Mouse (Mus musculus) small intestine, adult 2 months (tissue): ENCODE measurements around the gene Rasgef1a. TPM values are rescaled to one million over a fixed set of nuclear protein-coding genes. Genes with fewer than 3 reads are reported as not detected.

ENCODE experiments used
- H3K27ac ChIP-seq: fragments of 200-500 bp; 2 replicates; pipeline ENCODE4 v1.5.1; 2012; ENCODE audit warnings: low read depth, low read length, control low read depth, inconsistent platforms; ENCODE audit not compliant: insufficient read depth
- H3K27me3 ChIP-seq: fragments of 200-500 bp; 2 replicates; pipeline ENCODE4 v1.6.1; 2012; ENCODE audit warnings: mild to moderate bottlenecking, moderate library complexity, low read length, inconsistent platforms; ENCODE audit not compliant: control insufficient read depth, insufficient read depth
- H3K36me3 ChIP-seq: fragments of 200-500 bp; 2 replicates; pipeline ENCODE4 v1.6.1; 2012; ENCODE audit warnings: mild to moderate bottlenecking, low read length, control low read depth, inconsistent platforms; ENCODE audit not compliant: control insufficient read depth, insufficient read depth
- H3K4me1 ChIP-seq: fragments of 200-500 bp; 2 replicates; pipeline ENCODE4 v1.6.1; 2012; ENCODE audit warnings: low read length, inconsistent platforms, mixed read lengths; ENCODE audit not compliant: control insufficient read depth, insufficient read depth, insufficient read length
- H3K4me3 ChIP-seq: fragments of 200-500 bp; 2 replicates; pipeline ENCODE4 v1.5.1; 2012; ENCODE audit warnings: low read depth, mild to moderate bottlenecking, control low read depth, inconsistent platforms, low read length, moderate library complexity
- CTCF ChIP-seq: fragments of 200-500 bp; IDR thresholded peaks from 2 replicates; pipeline ENCODE4 v1.5.1; 2012; ENCODE audit warnings: low read depth, mild to moderate bottlenecking, control low read depth, inconsistent platforms, low read length, moderate library complexity, mixed read lengths; ENCODE audit not compliant: insufficient replicate concordance, insufficient read length; ENCODE audit errors: extremely low read depth
- POLR2A ChIP-seq: fragments of 200-500 bp; IDR thresholded peaks from 2 replicates; pipeline ENCODE4 v1.6.1; 2012; ENCODE audit warnings: low read depth, mild to moderate bottlenecking, control low read depth, inconsistent platforms, low read length, moderate library complexity
- WGBS: fragments of 180-500 bp; shearing (Covaris S2); methylation state at CpG from one replicate; pipeline ENCODE4 v1.1.7; 2018; 5-methylcytosine and 5-hydroxymethylcytosine counted together
- polyA plus RNA-seq: library from polyadenylated mRNA; depleted of rRNA; stranded (reverse); fragments of >200 nt; gene quantifications from 2 replicates; pipeline ENCODE4 v1.2.3, GENCODE M21; 2012

Gene Rasgef1a
- polyA plus RNA-seq, 1 experiment: 0.22 TPM

GRCm38 (mm10) chr6:118012987-118013866 lies 2.0 kb downstream of the Rasgef1a start:
- peaks cover 15% of the 10 kb centered on the region for H3K27me3 ChIP-seq
- no peaks in the 10 kb centered on the region for H3K4me1 ChIP-seq
- no peak overlapping the region for H3K27ac ChIP-seq
- H3K4me3 ChIP-seq: no peak overlapping the region
- H3K36me3 ChIP-seq: no peaks in the 10 kb centered on the region
- 64% methylated on average over 11 of the region's 11 CpGs for WGBS
- no peak for TF ChIP-seq CTCF

- 64% methylated on average over 4 of the region's 4 CpGs for WGBS
- TF ChIP-seq CTCF (no peak), POLR2A (no peak)
Measured at GRCm38 (mm10) chr6:118014881-118015280, 3.6 kb downstream of the Rasgef1a start.

GRCm38 (mm10) chr6:118015971-118016370 lies 4.7 kb downstream of the Rasgef1a start:
- 79% methylated on average over 3 of the region's 3 CpGs for WGBS
- TF ChIP-seq CTCF: no peak
- TF ChIP-seq POLR2A: no peak
- peaks cover 8% of the 10 kb centered on the region for H3K27me3 ChIP-seq

More at GRCm38 (mm10) chr6:118014881-118015280, 3.6 kb downstream of the Rasgef1a start:
- Histone ChIP-seq H3K4me3 (no peak overlapping the region), H3K4me1 (no peaks in the 10 kb centered on the region), H3K27ac (no peak overlapping the region), H3K27me3 (peaks cover 15% of the 10 kb centered on the region), H3K36me3 (no peaks in the 10 kb centered on the region)

GRCm38 (mm10) chr6:118018666-118019065 lies 7.4 kb downstream of the Rasgef1a start:
- no peaks in the 10 kb centered on the region for H3K36me3 ChIP-seq
- TF ChIP-seq CTCF: no peak
- TF ChIP-seq POLR2A: no peak
- 53% methylated on average over 5 of the region's 5 CpGs for WGBS
- H3K27ac ChIP-seq: no peak overlapping the region
- H3K27me3 ChIP-seq: no peaks in the 10 kb centered on the region
- H3K4me1 ChIP-seq: no peaks in the 10 kb centered on the region
- no peak overlapping the region for H3K4me3 ChIP-seq

More at GRCm38 (mm10) chr6:118015971-118016370, 4.7 kb downstream of the Rasgef1a start:
- Histone ChIP-seq H3K27ac (no peak overlapping the region), H3K4me1 (no peaks in the 10 kb centered on the region), H3K36me3 (no peaks in the 10 kb centered on the region), H3K4me3 (no peak overlapping the region)

GRCm38 (mm10) chr6:118019569-118019968 lies 8.3 kb downstream of the Rasgef1a start:
- TF ChIP-seq CTCF (no peak), POLR2A (no peak)
- Histone ChIP-seq H3K4me1 (no peaks in the 10 kb centered on the region), H3K27me3 (no peaks in the 10 kb centered on the region), H3K27ac (no peak overlapping the region), H3K36me3 (no peaks in the 10 kb centered on the region), H3K4me3 (no peak overlapping the region)
- 47% methylated on average over 7 of the region's 7 CpGs for WGBS

GRCm38 (mm10) chr6:118022898-118023635 lies 11.8 kb downstream of the Rasgef1a start:
- H3K27ac ChIP-seq: no peak overlapping the region
- no peak overlapping the region for H3K4me3 ChIP-seq
- H3K4me1 ChIP-seq: no peaks in the 10 kb centered on the region
- H3K36me3 ChIP-seq: no peaks in the 10 kb centered on the region
- TF ChIP-seq POLR2A: no peak
- 54% methylated on average over 15 of the region's 15 CpGs for whole genome bisulfite sequencing
- no peaks in the 10 kb centered on the region for H3K27me3 ChIP-seq

- TF ChIP-seq POLR2A: no peak
- TF ChIP-seq CTCF: no peak
- H3K36me3 ChIP-seq: no peaks in the 10 kb centered on the region
- H3K4me1 ChIP-seq: no peaks in the 10 kb centered on the region
- 83% methylated on average over 3 of the region's 3 CpGs for WGBS
- H3K27ac ChIP-seq: no peak overlapping the region
- no peaks in the 10 kb centered on the region for H3K27me3 ChIP-seq
- no peak overlapping the region for H3K4me3 ChIP-seq
Measured at GRCm38 (mm10) chr6:118027036-118027435, 15.8 kb downstream of the Rasgef1a start.
